Mouse (Mus musculus): Measurements from ENCODE around the gene Ino80. TPM values are rescaled to one million over a fixed set of nuclear protein-coding genes. Genes with fewer than 3 reads are reported as not detected.

Ino80 gene
- total RNA-seq (2023) = 10 to 100 TPM; 48.6 to 50.0 TPM

GRCm38 (mm10) chr2:119477571-119478396, at the start of gene Ino80:
TSS of gene Ino80 (minus strand) at chr2:119477687.

GRCm38 (mm10) chr2:119350555-119351486, 126.7 kb downstream of the Ino80 start, which contains the start of gene Chac1:
TSS of gene Chac1 (plus strand) at chr2:119351229.

GRCm38 (mm10) chr2:119325568-119326143, 151.8 kb downstream of the Ino80 start, which contains the start of gene Dll4:
TSS of gene Dll4 (plus strand) at chr2:119325784.

Other genes starting within 250 kb of the Ino80 start
- gene Ppp1r14d, start 247.8 kb downstream of the Ino80 start, total RNA-seq (2023) = not detected
- under 1 TPM in 1 of 2 experiments, not detected in 1; 0.24 TPM for gene Spint1, start 240.3 kb downstream of the Ino80 start, total RNA-seq (2023)
- gene Rhov, start 206.4 kb downstream of the Ino80 start, total RNA-seq (2023) = not detected
- gene Vps18, start 188.9 kb downstream of the Ino80 start, total RNA-seq (2023) = 10 to 100 TPM; 19.0 to 24.7 TPM
- under 1 TPM in 1 of 2 experiments, not detected in 1; 0.32 TPM for gene Dll4, start 151.9 kb downstream of the Ino80 start, total RNA-seq (2023)
- gene Chac1, start 126.5 kb downstream of the Ino80 start, total RNA-seq (2023) = not detected
- gene Exd1, start 69.9 kb upstream of the Ino80 start, total RNA-seq (2023) = under 1 TPM; 0.09 to 0.12 TPM
- 10 to 100 TPM; 66.2 to 78.1 TPM for gene Chp1, start 70.0 kb upstream of the Ino80 start, total RNA-seq (2023)
- gene Nusap1, start 140.6 kb upstream of the Ino80 start, total RNA-seq (2023) = 1 to 10 TPM; 1.0 to 3.4 TPM
- 1 to 10 TPM; 1.2 to 1.7 TPM for gene Oip5, start 140.8 kb upstream of the Ino80 start, total RNA-seq (2023)
- gene Ndufaf1, start 185.1 kb upstream of the Ino80 start, total RNA-seq (2023) = 10 to 100 TPM; 13.4 to 17.7 TPM
- gene Rtf1, start 197.4 kb upstream of the Ino80 start, total RNA-seq (2023) = 10 to 100 TPM; 52.0 to 60.0 TPM

Data from T-cell, adult 66 days (primary cell).